Mouse (Mus musculus) hindlimb bud, embryonic 11.5 days (tissue): ENCODE results near the gene Rnf26.

Experiments used
- DNase-seq: peaks from one replicate; pipeline ENCODE4 v3.0.0-alpha.2; 2012; ENCODE audit warnings: low read depth, low spot score; ENCODE audit errors: extremely low spot score

Rnf26 gene

DNA sequence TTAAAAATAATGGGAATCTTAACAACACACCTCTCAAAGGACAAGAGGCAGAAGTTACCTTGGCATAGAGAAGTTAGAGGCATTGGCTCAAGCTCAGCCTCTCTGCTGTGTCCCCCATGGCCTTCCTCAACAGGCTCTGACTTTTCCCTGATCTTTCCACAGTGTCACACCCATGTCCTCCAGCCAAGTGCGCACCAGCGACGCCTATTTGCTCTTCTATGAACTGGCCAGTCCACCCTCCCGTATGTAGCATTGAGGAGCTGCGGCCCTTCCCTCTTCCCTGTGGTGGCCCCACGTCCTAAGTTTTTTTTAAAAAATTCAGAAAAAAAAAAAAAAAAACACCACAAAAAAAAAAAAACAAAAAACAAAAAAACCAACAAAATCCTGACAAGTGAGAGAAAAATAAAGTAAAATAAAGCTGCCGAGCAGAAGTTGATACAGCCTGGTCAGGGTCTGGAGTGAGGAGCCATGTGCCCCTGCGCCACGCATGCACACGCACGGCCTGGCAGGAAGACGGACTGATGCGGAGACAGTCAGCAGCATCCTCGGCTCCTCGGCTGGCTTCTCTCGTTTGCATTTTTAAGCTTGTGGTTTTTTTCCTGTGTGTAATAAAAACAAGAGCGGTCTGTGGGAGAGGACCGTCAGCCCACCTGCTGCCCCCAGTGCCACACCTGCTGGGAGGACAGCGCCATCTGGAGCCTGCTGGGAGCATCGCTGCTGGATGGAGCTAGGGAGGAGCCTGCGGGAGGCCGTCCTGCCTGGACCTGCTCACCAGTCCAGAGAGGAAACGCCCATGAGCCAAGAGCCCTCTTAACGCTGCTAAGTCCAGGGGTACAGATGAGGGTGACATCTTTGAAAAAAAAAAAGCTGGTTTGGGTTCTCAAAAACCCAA, 19.5 kb downstream of the Rnf26 start:
- DNase-seq, result no peak

DNA sequence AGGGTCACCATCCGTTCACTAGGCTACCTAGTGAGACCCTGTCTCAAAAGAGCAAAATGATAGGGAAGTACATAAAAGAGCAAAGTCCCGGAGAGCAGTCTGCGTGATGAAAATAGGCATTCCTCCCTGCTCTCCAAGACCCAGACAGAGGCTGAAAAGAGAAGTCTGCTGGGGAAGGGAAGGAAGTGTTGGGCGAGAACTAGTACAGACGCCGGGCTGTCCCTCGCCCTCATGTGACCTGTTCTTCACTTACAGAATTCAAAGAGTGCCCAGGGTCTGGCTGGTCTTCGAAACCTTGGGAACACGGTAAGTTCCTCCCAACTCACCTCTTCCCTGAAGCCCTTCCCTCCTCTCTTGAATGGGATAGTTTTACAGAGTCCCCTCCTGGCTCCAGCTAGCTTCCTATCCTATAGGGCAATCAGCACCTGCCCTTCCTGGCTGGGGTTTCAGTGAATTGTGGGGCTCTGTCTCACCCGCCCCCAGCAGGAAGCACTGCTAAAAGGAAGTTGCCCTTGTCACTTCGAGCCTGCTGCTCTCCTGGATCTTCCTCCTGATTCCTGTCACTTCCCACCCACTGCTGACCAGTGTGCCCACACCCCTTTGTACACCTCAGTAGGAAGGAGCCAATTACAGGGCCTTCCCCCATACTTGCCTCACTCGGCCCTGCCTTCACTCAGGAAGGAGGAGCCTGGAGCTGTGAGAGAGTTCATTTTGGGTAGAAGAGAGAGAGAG, 24.3 kb downstream of the Rnf26 start:
- no peak for DNase-seq

DNA sequence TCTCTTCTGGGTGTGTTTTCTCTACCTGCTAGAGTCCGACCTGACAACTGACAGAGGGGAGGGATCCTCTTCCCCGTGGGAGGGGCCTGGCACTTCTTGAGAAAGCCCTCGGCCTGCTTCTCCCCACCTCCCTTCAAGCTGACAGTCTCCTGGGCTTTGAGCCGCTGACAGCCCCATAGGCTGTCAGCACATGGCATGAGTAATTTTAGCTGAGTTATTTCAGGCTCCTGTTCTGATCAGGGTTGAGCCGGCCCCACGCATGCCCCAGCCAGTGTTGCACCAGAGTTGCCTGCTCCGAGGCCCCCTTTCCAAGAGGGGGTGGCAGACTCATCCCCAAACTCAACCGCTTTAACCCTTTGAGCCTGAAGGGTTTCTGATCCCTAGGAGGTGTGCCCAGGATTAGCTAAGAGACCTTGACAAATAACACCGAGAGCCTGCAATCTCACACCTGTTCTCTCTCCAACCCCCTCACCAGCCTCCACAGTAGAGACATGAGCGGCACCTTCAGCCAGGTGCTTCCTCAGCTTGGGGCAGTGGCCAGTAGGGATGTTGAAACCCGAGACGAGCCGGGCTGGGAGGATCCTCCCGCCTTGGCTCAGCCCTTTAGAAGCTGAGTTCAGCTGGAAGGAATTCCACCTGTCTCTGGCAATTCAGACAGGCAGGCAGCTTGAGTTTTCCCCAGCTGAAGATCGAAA, 25.4 kb downstream of the Rnf26 start:
- DNase-seq, result no peak

DNA sequence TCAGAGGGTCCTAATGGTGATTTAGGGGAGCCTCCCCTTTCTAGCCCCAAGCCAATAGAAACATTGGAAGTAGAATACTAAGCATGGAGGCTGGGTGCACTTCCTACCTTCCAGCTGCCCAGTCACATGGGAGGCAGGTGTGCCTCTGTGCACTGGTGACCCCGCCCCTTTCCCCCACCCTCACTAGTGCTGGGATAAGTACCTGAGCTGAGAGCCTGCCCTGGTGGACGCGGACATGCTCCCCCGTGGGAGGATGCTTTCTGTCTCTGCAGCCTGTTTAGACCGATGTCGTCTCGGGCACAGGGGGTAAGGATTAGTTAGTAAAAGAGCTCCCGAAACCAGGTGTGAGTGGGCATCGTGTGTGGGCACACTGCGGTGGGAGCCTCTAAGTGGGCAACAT, 26.4 kb downstream of the Rnf26 start:
- DNase-seq, result no peak

DNA sequence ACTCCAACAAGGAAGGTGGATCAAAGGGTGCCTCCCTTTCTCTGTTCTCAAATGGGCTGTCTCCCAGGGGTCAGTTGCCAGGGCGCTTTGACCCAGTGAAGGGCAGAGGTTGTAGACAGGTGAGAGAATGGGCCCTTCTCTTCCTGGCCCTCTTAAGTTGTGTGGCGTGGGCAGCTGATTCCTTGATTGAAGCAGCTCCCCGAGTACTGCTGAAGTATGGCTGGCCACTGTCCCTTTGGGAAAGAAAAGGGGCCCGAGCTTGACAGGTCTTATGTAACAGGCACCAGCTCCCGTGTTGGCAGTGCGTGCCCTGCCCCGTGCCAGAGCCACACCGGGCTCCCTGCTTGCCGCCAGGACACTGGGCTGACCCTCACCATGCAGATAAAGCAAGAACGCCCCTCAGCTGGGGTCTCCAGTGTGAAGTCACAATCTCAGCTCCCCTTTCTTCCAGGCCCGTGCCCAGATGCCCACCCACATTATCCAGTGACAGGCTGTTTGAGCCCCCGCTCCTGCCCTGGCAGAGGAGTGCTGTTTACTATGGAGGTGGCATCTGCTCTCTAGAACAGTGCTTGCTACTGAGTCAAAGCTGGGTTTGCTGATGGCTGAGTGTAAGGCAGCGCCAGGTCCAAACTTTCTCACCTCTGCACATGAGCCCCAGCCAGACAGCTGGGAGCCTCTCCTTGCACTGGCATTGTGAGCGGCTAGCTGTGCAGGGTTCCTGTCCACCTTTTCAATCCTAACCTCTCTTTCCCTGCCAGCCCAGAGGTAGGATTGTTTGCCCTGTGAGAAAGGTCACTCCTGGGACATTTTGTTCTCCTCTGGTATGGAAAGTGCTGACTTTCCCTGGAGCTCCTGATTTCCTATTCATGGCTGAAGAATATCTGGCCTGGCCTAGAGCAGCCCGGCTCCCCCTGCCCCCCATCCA, 27.3 kb downstream of the Rnf26 start:
- DNase-seq, result no peak

DNA sequence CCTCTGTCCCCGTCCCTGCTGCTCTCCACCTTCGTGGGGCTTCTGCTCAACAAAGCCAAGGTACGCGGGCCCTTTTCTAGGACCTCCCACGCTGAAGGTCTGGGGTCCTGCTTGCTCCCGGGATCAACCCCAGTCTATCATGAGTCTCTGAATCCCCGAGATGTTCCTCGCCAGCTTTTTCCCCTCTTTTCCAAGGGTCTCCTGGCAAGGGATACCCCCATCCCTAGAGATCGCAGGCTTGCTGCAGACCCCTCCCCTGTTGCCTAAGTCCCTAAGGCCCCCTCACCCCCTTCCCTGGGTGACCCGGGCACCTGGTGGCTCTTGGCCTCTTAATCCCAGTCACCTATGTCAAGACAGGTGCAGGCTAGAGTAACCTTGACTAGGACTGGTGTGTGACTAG, 28.0 kb downstream of the Rnf26 start:
- no peak for DNase-seq

DNA sequence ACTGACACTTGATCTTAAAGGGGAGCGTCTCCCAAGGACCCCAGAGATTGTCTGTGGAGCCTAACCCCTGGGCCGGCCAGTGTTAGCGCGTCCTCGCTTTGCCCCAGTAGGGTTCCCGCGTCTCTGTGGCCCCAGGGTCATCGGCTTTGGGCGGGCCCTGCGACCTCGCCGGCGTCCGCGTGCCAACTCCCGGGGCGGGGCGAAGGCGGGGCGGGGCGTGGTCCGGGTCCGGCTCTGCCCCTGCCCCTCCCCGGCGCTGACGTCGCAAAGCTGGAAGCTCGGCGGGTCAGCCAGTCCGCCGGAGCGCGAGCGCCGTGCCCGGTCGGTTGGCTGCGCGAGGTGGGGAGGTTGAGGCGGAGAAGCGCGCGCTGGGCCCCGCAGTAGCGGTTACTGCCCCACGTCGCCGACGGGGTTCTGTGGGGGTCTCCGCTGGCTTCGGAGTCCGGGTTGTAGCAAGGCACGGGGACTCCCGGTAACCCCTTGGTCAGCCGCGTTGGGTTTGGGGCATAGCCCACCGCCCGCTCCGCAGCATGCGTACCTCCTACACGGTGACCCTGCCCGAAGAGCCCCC, 28.6 kb downstream of the Rnf26 start:
- no peak for DNase-seq

DNA sequence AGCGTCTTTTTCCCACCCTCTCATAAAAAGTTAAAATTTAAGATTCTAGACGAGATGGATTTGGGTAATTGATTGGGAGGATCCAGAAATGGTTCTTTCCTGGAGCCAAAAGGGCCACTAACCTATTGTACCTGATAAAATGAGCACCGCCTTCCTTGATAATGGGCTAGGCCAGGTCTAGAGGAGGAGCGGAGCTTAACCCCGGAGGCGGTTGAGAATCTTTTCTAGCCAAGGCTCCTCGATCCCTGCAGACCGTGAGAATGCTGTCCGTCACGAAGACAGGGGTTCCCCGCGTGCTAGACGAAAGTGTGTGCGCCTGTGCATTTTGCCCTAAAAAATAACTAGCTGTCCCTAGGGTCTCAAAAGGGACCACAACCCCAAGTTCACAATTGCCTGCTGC, 29.1 kb downstream of the Rnf26 start:
- DNase-seq, result no peak

DNA sequence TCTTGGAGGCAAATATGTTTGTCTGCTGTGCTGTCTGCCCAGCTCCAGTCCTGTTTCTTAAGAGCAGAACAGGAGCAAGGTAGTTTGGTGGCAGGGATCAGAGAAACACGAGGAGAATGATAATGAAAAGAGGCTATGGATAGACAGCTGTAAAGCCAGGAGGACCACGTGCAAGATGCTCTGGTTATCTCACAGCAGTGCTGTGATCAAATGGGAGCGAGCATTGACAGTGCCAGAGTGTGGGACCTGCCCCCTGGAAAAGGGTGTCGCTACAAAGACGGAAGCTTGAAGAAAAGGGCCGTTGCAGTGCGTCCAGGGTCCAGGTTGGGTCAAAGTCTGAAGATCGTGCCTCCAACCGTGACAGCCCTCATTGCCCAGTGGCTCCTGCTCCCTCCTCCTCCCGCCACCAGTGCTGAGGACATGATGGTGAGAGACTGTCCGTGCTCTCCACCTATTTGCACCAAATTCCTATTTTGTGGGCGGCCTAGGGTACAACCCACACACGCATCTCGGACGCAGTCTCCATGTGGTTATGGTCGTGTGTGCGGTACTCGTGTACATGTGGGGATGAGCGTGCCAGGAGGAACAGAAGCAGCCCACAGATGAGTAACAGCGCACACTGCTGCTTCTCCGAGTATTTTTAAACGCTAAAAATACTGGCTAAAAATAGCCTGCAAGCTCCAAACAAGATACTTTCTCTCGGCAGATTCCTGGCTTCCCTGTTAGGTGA, 29.8 kb downstream of the Rnf26 start:
- no peak for DNase-seq

DNA sequence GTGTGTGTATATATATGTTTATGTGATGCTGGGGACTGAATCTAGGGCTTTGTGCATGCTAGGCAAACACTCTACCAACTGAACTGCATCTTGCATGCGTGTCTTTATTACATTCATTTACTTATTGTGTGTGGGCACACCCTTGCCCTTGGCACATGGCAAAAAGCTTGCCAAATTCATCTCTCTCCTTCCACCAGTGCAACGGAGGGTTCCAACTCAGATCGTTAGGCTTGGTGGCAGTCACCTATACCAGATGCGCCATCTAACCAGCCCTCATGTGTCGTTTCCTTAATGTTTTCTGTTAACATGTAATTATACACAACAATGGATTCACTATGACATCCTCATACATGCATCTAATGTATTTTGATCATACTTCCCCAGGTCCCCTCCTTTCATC, 31.1 kb downstream of the Rnf26 start:
- no peak for DNase-seq

DNA sequence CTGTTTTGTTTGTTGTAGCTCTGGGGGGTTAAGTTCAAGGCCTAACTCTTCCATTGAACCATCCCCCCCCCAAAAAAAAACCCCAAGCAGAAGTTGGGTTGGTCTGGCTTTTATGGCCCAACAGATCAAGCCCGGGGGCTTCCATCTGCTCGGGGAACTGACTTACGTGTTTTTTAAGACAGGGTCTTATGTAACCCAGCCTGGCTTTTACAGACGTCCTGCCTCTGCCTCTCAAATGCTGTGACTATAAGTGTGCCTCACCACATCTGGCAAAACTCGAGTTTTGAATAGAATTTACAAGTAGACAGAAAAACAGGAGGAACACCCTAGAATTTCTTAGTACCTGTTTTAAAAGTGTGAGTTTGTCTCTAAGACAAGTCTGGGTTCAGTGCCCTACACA, 31.7 kb downstream of the Rnf26 start:
- no peak for DNase-seq

DNA sequence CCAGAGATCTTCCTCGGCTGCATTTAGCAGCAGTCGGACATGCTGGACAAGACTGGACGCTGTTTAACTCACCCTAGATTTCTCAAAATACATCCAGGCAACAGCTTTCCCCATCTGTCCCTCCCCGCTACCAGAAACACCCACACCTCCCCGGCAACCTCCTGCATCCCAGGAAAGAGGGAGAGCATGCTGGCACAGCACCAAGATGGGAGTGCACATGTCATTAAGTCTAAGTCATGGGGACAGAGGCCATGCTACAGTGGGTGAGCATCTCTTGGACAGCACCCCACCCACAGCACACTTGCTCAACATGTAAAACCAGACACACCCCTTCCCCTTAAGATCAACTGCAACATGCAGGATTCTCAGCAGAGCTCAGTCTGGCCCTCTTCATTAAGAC, 32.4 kb downstream of the Rnf26 start:
- DNase-seq, result no peak

DNA sequence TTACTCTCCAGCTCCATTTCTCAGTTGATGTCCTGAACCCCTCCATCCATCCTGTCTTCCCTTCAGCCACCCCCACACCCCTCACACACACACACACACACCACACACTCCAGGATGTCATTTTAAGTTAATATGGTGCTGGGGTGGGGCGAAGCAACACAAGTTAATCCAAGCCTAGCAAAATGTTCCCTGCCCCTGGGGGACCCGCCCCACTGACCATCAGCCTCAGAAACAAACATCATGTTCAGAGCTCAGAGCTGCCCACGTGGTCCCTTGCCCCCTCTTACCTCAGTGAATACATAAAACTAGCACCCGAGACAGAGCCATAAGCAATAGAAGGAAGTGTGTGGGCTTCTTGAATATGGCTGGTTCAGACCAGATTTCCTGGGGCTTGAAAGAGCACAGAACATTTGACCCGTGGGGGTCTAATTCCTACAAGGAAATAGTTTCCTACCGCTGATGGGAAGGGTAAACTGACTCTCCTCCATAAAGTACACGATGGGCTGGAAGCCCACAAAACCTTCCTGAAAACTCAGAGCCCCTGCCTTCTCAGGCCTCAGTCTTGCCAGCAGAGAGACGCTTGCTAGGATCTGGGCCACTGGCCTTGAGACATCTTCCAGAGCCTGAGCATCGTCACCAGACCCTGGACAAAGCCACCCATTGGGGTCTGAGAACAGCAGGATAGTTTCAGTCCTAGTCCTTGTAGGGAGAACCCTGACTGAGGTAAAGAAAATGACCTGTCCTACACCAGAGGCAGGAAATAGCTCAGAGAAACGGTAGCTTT, 33.1 kb downstream of the Rnf26 start:
- DNase-seq, result no peak

DNA sequence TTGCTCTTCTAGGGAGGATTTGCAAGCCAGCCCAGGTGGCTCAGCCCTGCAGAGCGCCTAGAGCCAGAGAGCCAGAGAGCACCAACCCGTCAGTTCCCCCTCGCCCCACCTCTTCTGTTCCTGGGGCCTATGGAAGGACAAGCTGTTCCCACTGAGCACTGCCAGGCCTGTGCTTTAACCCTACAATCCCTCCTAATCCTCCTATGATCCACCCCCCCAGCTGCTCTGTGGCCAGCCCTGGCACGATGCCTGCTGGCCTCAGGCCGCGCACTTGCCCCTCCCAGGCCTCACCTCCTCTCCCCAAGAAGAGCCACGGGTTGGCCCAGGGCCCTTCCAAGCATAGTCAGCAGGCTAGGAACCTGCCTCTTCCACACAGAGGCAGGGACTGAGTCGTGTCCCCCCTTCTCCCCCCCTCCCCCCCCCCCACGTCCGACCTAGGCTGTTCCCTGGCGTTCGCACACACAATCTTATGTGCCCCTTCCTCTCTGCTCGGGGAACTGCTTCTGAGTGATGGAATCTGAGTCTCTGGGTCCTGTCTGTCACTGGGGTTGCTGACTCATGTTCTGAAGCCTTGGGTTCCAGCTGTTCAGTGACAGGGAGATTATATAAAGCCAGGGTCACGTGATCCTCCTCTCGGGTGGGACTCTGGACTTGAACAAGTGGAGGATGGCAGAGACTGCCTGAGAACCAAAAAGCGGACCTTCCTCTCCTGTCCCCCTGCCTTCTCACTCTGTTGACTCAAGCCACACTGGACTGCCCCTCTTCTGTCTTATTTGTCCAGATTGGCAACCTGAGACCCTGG, 34.2 kb downstream of the Rnf26 start:
- no peak for DNase-seq

DNA sequence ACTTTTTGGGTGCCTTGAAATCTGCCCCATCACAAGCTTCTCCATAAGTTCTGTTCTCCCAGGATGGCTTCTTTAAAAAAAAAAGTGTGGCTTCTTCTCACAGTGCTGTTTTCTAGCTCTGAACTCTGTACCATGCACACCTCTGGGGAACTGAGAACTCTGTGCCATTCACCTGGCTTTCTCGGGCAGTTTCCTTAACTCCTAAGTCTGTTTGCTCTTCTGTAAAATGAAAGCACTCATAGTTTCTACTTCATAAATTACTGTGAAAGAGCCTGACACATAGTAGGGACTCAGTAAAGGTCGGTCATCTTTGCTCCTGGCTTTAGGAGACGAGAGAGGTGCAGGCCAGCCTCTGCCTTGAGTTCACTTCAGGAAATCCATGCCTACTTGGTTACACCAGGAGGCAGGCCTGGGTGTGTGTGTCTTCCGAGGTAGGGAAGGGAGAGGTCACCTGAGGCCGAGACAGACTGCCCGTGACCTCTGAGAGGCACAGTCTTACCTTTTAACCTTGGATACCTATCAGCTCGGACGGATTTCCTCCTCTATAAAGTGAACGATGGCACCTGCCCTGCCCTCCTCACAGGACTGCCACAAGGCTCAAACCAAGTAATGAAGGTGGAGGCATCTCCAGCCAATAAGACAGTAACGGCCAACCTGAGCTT, 35.0 kb downstream of the Rnf26 start:
- DNase-seq, result no peak

DNA sequence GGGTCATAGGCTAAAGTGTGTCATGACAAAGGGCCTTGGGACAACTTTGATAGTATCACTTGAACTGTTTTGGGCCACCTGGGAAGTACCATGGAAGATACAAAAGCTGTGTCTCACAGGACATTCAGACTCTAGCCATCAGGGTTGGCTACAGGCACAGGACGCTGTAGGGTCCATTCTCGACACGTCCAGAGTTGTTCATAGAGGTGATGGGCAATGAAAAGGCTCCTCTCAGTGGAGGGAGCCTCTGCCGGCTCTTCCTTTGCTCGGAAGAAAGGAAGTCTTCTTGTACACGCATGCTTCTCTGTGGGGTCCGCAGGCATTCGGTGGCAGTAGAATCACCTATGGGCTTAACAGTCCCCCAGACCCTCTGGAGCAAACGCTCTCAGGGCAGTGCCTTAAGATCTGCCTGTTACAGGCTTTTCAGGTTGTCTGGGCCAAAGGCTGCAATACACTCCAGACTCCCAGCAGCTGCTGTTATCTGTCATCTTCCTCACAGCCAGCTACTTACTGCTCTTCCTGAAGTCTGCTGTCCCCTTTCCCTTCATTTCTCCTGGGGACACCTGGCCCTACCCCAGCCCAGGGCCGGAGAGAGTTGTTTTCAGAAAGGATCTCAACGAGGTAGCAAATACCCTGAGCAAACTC, 35.9 kb downstream of the Rnf26 start:
- no peak for DNase-seq

DNA sequence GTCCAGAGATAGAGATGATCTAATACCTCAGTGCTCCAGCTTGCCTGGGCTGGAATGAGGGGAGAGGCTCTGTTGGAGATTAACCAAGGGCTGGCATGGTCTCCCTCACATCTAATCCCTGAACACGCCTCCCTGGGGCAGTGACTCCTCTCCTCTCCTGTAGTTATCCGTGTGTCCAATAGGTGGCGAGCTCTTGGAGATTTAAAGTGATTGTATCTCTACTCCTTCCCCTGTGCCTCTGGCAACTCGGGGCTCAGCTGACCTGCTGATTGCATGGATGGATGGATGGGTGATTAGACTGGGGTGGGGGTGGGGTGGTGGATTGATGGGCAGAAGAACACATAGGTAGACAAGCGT, 36.6 kb downstream of the Rnf26 start:
- DNase-seq, result no peak
